Mouse (Mus musculus) forebrain, embryonic 12.5 days (tissue): ENCODE data around the gene Ly86. TPM values are rescaled to one million over a fixed set of nuclear protein-coding genes. Genes with fewer than 3 reads are reported as not detected.

Experiments
- ATAC-seq: fragments of 200-750 bp; cut with Nextera tagmentation; 2 replicates; pipeline ENCODE4 v1.8.0; 2017; ENCODE audit warnings: moderate TSS enrichment; ENCODE audit not compliant: low FRiP score
- H3K27ac ChIP-seq: fragments of 300-500 bp; sonication (generic); 2 replicates; pipeline ENCODE4 v1.5.1; 2016; ENCODE audit warnings: mild to moderate bottlenecking
- H3K27me3 ChIP-seq: fragments of 300-500 bp; sonication (generic); 2 replicates; pipeline ENCODE4 v1.6.1; 2016; ENCODE audit warnings: mild to moderate bottlenecking
- H3K36me3 ChIP-seq: fragments of 300-500 bp; sonication (generic); replicated peaks from 2 replicates; pipeline ENCODE4 v1.6.1; 2016; ENCODE audit warnings: mild to moderate bottlenecking
- H3K4me1 ChIP-seq: fragments of 300-500 bp; sonication (generic); 2 replicates; pipeline ENCODE4 v1.6.1; 2016
- H3K4me2 ChIP-seq: fragments of 300-500 bp; sonication (generic); 2 replicates; pipeline ENCODE4 v1.6.1; 2016; ENCODE audit warnings: mild to moderate bottlenecking, moderate library complexity
- H3K4me3 ChIP-seq: fragments of 300-500 bp; sonication (generic); replicated peaks from 2 replicates; pipeline ENCODE4 v1.5.1; 2016; ENCODE audit warnings: mild to moderate bottlenecking
- H3K9ac ChIP-seq: fragments of 300-500 bp; sonication (generic); 2 replicates; pipeline ENCODE4 v1.6.1; 2016; ENCODE audit warnings: mild to moderate bottlenecking
- H3K9me3 ChIP-seq: fragments of 300-500 bp; sonication (generic); 2 replicates; pipeline ENCODE4 v1.6.1; 2016
- WGBS: fragments of 180-500 bp; shearing (Covaris S2); methylation state at CpG from one replicate; pipeline ENCODE4 v1.1.7; 2016; 5-methylcytosine and 5-hydroxymethylcytosine counted together
- polyA plus RNA-seq: library from polyadenylated mRNA; unstranded; fragments of >200 nt; fragmentation: Nextera tagmentation; extraction: Ambion mirVana; gene quantifications from 2 replicates; pipeline ENCODE4 v1.2.1, GENCODE M21; 2016

The Ly86 gene
- polyA plus RNA-seq, 1 experiment from 2014 or later = 5.4 TPM

GRCm38 (mm10) chr13:37453203-37453602 is 108.2 kb downstream of the Ly86 start:
- no peak overlapping the region for H3K4me3 ChIP-seq
- H3K4me2 ChIP-seq = peak overlapping the region; percentile 50; the same call in 1 of the 2 replicates
- no peaks in the 10 kb centered on the region for H3K9me3 ChIP-seq
- no peak overlapping the region for H3K27ac ChIP-seq
- H3K36me3 ChIP-seq = no peaks in the 10 kb centered on the region
- peak; percentile 66; the same call in 1 of the 2 replicates for ATAC-seq
- peaks cover 23% of the 10 kb centered on the region for H3K27me3 ChIP-seq
- WGBS = 6% methylated on average over 13 of the region's 13 CpGs
- peaks cover 25% of the 10 kb centered on the region for H3K4me1 ChIP-seq
- H3K9ac ChIP-seq = no peak overlapping the region

GRCm38 (mm10) chr13:37454356-37454755 is 109.3 kb downstream of the Ly86 start:
- ATAC-seq = no peak
- peaks cover 23% of the 10 kb centered on the region for H3K27me3 ChIP-seq
- H3K4me3 ChIP-seq = no peak overlapping the region
- no peak overlapping the region for H3K9ac ChIP-seq
- no peak overlapping the region for H3K27ac ChIP-seq
- WGBS = 57% methylated on average over 6 of the region's 6 CpGs
- H3K9me3 ChIP-seq = no peaks in the 10 kb centered on the region
- no peaks in the 10 kb centered on the region for H3K36me3 ChIP-seq
- no peak overlapping the region for H3K4me2 ChIP-seq
- H3K4me1 ChIP-seq = peaks cover 25% of the 10 kb centered on the region

- Histone ChIP-seq H3K9ac (no peak overlapping the region), H3K9me3 (no peaks in the 10 kb centered on the region), H3K27me3 (peaks cover 23% of the 10 kb centered on the region), H3K27ac (no peak overlapping the region), H3K36me3 (no peaks in the 10 kb centered on the region), H3K4me1 (peaks cover 25% of the 10 kb centered on the region), H3K4me2 (no peak overlapping the region), H3K4me3 (no peak overlapping the region)
- ATAC-seq = no peak
- WGBS = 87% methylated on average over 3 of the region's 3 CpGs
Measured at GRCm38 (mm10) chr13:37455561-37455960, 110.6 kb downstream of the Ly86 start.

- peak; percentile 42; the same call in 1 of the 2 replicates for ATAC-seq
- Histone ChIP-seq H3K27ac (peak overlapping the region; percentile 36; the same call in 1 of the 2 replicates), H3K27me3 (peaks cover 11% of the 10 kb centered on the region), H3K4me2 (no peak overlapping the region), H3K9ac (no peak overlapping the region), H3K36me3 (no peaks in the 10 kb centered on the region), H3K4me1 (peaks cover 22% of the 10 kb centered on the region), H3K4me3 (no peak overlapping the region), H3K9me3 (no peaks in the 10 kb centered on the region)
- 56% methylated on average over 11 of the region's 11 CpGs for WGBS
Measured at GRCm38 (mm10) chr13:37457007-37457827, 112.2 kb downstream of the Ly86 start.

DNA sequence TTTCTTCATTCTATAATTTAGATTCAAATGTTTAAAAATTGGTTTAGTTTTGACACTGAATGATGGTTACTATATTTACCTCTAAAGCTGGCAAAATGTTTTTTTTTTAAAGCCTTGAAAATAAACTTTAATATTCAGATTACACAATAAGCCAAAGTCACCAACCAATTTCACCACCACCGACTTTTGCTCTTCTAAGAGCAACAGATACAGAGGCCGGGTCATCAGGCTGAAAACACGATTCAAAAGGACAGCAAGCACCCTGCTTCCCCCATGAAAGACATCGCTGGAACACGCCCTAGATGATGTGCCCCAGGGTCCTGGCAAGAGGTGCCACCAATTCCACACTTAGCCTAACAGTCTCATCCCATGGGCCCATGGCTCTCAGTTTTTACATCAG is 113.5 kb downstream of the Ly86 start:
- H3K27ac ChIP-seq = no peak overlapping the region
- 79% methylated on average over 5 of the region's 5 CpGs for WGBS

GRCm38 (mm10) chr13:37459022-37459421 is 114.0 kb downstream of the Ly86 start:
- no peaks in the 10 kb centered on the region for H3K9me3 ChIP-seq
- peaks cover 5% of the 10 kb centered on the region; the same call in 1 of the 2 replicates for H3K27me3 ChIP-seq
- H3K4me3 ChIP-seq = no peak overlapping the region
- H3K4me1 ChIP-seq = peaks cover 9% of the 10 kb centered on the region
- no peak for ATAC-seq
- H3K9ac ChIP-seq = no peak overlapping the region
- no peak overlapping the region for H3K27ac ChIP-seq
- no peak overlapping the region for H3K4me2 ChIP-seq
- H3K36me3 ChIP-seq = no peaks in the 10 kb centered on the region
- WGBS = 78% methylated on average over 10 of the region's 10 CpGs

More for the DNA sequence above, 113.5 kb downstream of the Ly86 start:
- no peak overlapping the region for H3K9ac ChIP-seq
- peaks cover 9% of the 10 kb centered on the region for H3K4me1 ChIP-seq
- no peaks in the 10 kb centered on the region for H3K36me3 ChIP-seq
- H3K9me3 ChIP-seq = no peaks in the 10 kb centered on the region
- no peak overlapping the region for H3K4me3 ChIP-seq
- H3K27me3 ChIP-seq = peaks cover 8% of the 10 kb centered on the region; the same call in 1 of the 2 replicates
- no peak overlapping the region for H3K4me2 ChIP-seq
- no peak for ATAC-seq

DNA sequence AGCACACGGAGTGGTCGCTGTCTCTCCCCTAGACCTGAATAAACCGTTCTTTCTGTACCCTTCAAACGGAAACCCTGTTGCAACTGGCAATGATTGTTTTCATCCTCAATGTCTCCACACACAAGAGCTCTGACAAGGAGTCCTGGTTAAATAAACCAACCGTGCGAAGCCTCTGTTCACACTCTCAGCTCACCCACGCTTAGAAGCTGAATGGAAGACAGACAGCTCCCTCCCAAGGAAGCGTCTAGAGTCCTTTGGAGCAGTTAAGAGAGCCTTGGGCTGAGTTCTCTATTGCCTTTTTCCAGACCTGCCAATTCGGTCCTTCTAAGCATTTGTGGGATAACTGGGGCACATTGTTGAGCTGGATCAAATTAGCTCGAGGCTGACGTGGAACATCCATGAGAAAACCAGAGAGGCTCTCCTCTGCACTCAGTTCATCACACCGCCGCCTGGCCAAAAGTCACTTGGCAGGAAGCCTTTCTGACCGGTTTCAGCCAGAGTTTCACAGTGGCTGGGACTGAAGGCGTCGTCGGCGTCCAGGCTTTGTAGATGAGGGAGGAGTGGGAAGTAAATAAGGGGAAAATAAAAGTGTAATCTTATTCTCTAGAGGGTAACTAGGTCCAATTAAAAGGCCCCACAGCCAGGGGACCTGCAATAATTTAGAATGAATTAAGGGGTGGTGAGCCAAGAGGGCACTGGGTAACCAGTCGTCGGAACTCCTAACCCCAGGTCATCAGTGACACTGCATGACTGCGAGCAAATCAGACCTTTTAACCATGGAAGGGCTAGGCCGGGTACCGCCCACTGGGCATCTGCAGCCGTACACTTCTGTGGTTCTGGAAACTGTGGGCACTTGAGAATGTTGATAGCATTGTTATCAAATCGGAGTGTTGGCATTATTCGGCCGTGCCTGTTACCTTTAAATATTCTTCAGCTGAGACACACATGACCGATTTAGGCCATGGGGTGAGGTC is 115.2 kb downstream of the Ly86 start:
- Histone ChIP-seq H3K36me3 (no peaks in the 10 kb centered on the region), H3K27ac (no peak overlapping the region), H3K4me2 (no peak overlapping the region), H3K4me1 (peaks cover 7% of the 10 kb centered on the region), H3K9me3 (no peaks in the 10 kb centered on the region), H3K4me3 (no peak overlapping the region), H3K27me3 (no peaks in the 10 kb centered on the region), H3K9ac (no peak overlapping the region)
- WGBS = 77% methylated on average over 28 of the region's 28 CpGs
- no peak for ATAC-seq

DNA sequence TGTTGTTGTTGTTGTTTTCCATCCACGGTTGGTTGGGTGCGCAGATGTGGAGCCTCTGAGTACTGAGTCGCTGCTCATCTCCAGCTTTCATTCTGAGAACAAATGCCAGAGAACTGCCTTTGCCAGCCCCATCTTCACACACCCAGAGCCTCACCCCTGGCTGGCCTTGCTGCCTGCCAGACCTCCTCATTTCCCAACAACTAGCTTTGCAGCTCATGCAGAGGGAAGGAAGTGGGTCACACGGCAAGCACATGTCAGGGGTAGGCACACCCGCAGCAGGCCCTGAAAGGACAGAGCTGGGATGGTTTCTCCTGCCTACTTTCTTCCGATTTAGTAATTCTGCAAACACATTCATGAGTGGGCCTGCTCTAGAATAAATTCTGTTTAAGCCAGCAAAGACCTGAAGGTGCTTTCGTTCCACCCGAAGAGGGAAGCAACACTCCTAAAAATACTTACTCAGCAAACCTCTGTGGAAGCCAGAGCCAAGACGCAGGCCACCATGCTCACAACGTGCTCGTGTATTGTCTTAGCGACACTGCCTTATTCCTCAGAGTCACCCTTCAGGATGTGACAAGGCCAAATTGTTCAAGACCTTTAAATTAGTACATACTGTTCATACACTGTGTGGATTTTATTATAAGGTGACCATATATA is 117.2 kb downstream of the Ly86 start:
- Histone ChIP-seq H3K27ac (no peak overlapping the region), H3K36me3 (no peaks in the 10 kb centered on the region), H3K9ac (no peak overlapping the region), H3K27me3 (peaks cover 11% of the 10 kb centered on the region), H3K9me3 (no peaks in the 10 kb centered on the region), H3K4me3 (no peak overlapping the region), H3K4me2 (no peak overlapping the region), H3K4me1 (peaks cover 1% of the 10 kb centered on the region)
- 91% methylated on average over 12 of the region's 12 CpGs for WGBS
- ATAC-seq = no peak

DNA sequence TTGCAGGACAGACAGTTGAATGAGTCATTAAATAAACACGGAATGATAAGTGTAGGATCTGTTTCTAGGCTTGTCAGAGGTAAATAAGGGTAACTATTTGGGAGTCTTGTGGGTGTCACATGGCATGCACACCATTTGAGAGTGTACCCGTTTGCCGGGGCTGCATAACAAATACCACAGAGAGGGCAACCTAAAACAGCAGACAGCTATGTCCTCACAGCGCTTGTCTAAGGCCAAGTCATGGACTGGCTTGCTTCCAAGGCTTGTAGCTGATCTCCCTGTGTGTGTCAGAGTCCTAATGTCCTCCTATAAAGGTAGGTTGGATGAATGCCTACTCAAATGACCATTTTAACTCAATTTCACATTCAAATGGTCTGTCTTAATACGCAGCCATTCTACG is 120.7 kb downstream of the Ly86 start:
- no peak overlapping the region for H3K9ac ChIP-seq
- no peak for ATAC-seq
- H3K27ac ChIP-seq = no peak overlapping the region
- H3K9me3 ChIP-seq = no peaks in the 10 kb centered on the region
- no peak overlapping the region for H3K4me3 ChIP-seq
- WGBS = 86% methylated on average over 6 of the region's 6 CpGs
- no peak overlapping the region for H3K4me2 ChIP-seq
- H3K27me3 ChIP-seq = peaks cover 24% of the 10 kb centered on the region
- peaks cover 8% of the 10 kb centered on the region; the same call in 1 of the 2 replicates for H3K4me1 ChIP-seq
- H3K36me3 ChIP-seq = no peaks in the 10 kb centered on the region

- Histone ChIP-seq H3K27me3 (peaks cover 24% of the 10 kb centered on the region), H3K36me3 (no peaks in the 10 kb centered on the region), H3K9me3 (no peaks in the 10 kb centered on the region), H3K4me3 (no peak overlapping the region), H3K9ac (no peak overlapping the region), H3K27ac (no peak overlapping the region), H3K4me2 (no peak overlapping the region), H3K4me1 (peaks cover 8% of the 10 kb centered on the region; the same call in 1 of the 2 replicates)
- ATAC-seq = no peak
- 13% methylated on average over 8 of the region's 8 CpGs for WGBS
Measured at GRCm38 (mm10) chr13:37467795-37468194, 122.8 kb downstream of the Ly86 start.
